Mouse (Mus musculus): ENCODE data around the gene Gm20909. TPM values are rescaled to one million over a fixed set of nuclear protein-coding genes. Genes with fewer than 3 reads are reported as not detected.

Gene Gm20909
- not detected for polyA plus RNA-seq (2014; fragmentation: Illumina TruSeq; extraction: RNeasy Lipid Tissue Mini Kit (QIAGEN cat#74804); ENCODE audit: low read depth, low replicate concordance)

DNA sequence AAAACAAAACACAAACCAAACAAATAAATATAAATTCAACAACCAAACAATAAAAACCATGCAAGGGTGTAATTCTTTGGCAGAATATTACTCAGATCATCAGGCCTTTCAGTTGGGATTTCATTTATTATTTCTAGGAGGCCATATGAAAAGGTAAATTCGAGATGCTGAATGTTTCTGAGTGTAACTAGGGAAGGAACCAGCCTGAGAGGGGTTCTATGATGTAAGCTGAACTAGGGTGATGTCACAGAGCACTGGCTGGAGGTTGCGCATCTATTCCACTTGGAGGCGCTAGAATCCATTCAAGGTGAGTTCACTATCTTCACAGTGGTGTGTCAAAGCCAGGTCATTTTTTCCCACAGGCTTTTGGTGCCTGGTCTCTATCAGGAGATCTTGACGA, at the start of gene Gm20909:
TSS of gene Gm20909 (plus strand) at position 301 of the 400 bp plus-strand sequence.

Other genes with a start within 250 kb of the Gm20909 start
- not detected for gene Gm29866, start 170.9 kb upstream of the Gm20909 start, polyA plus RNA-seq (2014; fragmentation: Illumina TruSeq; extraction: RNeasy Lipid Tissue Mini Kit (QIAGEN cat#74804); ENCODE audit: low read depth, low replicate concordance)
- not detected for gene Gm20865, start 77.0 kb downstream of the Gm20909 start, polyA plus RNA-seq (2014; fragmentation: Illumina TruSeq; extraction: RNeasy Lipid Tissue Mini Kit (QIAGEN cat#74804); ENCODE audit: low read depth, low replicate concordance)

All from adipose tissue, adult 10 weeks (tissue).